Mouse (Mus musculus) myocyte (in vitro differentiated cells): ENCODE results near the gene Insr. TPM values are rescaled to one million over a fixed set of nuclear protein-coding genes. Genes with fewer than 3 reads are reported as not detected.

Source experiments
- H3K27me3 ChIP-seq: one replicate; pipeline ENCODE4 v1.6.1; 2011; ENCODE audit not compliant: control insufficient read depth, insufficient read depth, insufficient read length
- H3K36me3 ChIP-seq: one replicate; pipeline ENCODE4 v1.6.1; 2011; ENCODE audit not compliant: control insufficient read depth, insufficient read depth
- H3K4me2 ChIP-seq: one replicate; pipeline ENCODE4 v1.6.1; 2011; ENCODE audit warnings: low read depth, control low read depth
- H3K4me3 ChIP-seq: one replicate; pipeline ENCODE4 v1.5.1; 2011; ENCODE audit warnings: mild to moderate bottlenecking, control low read depth, moderate library complexity
- H3K79me2 ChIP-seq: one replicate; pipeline ENCODE4 v1.6.1; 2011; ENCODE audit not compliant: control insufficient read depth, insufficient read depth
- H3ac ChIP-seq: one replicate; pipeline ENCODE4 v1.6.1; 2011; ENCODE audit not compliant: control insufficient read depth, insufficient read length
- CEBPB ChIP-seq: IDR thresholded peaks from 2 replicates; pipeline ENCODE4 v1.6.1; 2011; ENCODE audit warnings: mild to moderate bottlenecking, moderate library complexity; ENCODE audit not compliant: poor library complexity, insufficient read depth, severe bottlenecking
- E2F4 ChIP-seq: IDR thresholded peaks from one replicate; pipeline ENCODE4 v1.6.1; 2011; ENCODE audit warnings: mild to moderate bottlenecking, control low read depth, moderate library complexity; ENCODE audit not compliant: insufficient read depth
- MAX ChIP-seq: IDR thresholded peaks from one replicate; pipeline ENCODE4 v1.6.1; 2011; ENCODE audit warnings: low read depth, mild to moderate bottlenecking, control low read depth
- MYOD1 ChIP-seq, 3 experiments: IDR thresholded peaks; one replicate each; pipeline ENCODE4 v1.6.1; 2011; ENCODE audit warnings: control low read depth in 2 of 3, low read depth in 2 of 3, mild to moderate bottlenecking in 2 of 3, moderate library complexity in 1 of 3; ENCODE audit not compliant: insufficient read length in 2 of 3, control insufficient read depth in 1 of 3
- MYOG ChIP-seq, 3 experiments: IDR thresholded peaks; one replicate each; pipeline ENCODE4 v1.6.1; 2011; ENCODE audit warnings: control low read depth in 2 of 3, low read depth in 2 of 3, mild to moderate bottlenecking in 2 of 3; ENCODE audit not compliant: insufficient read length in 2 of 3, control insufficient read depth in 1 of 3, insufficient read depth in 1 of 3
- POLR2A ChIP-seq: IDR thresholded peaks from one replicate; pipeline ENCODE4 v1.6.1; 2011; ENCODE audit warnings: low read depth, mild to moderate bottlenecking, control low read depth, moderate library complexity; ENCODE audit not compliant: insufficient read length
- POLR2AphosphoS2 ChIP-seq: IDR thresholded peaks from one replicate; pipeline ENCODE4 v1.6.1; 2011; ENCODE audit warnings: low read depth, control low read depth; ENCODE audit not compliant: insufficient read length
- REST ChIP-seq: IDR thresholded peaks from one replicate; pipeline ENCODE4 v1.6.1; 2011; ENCODE audit warnings: mild to moderate bottlenecking, control low read depth, moderate library complexity; ENCODE audit not compliant: insufficient read depth, insufficient read length
- SRF ChIP-seq: IDR thresholded peaks from one replicate; pipeline ENCODE4 v1.6.1; 2011; ENCODE audit warnings: low read depth; ENCODE audit not compliant: control insufficient read depth, insufficient read length
- TCF12 ChIP-seq: IDR thresholded peaks from one replicate; pipeline ENCODE4 v1.6.1; 2011; ENCODE audit warnings: mild to moderate bottlenecking, control low read depth; ENCODE audit not compliant: poor library complexity, insufficient read depth, severe bottlenecking
- TCF3 ChIP-seq: IDR thresholded peaks from one replicate; pipeline ENCODE4 v1.6.1; 2011; ENCODE audit warnings: low read depth, control low read depth; ENCODE audit not compliant: insufficient read length
- USF1 ChIP-seq: IDR thresholded peaks from one replicate; pipeline ENCODE4 v1.6.1; 2011; ENCODE audit warnings: low read depth, mild to moderate bottlenecking, control low read depth, moderate library complexity
- polyA plus RNA-seq: library from polyadenylated mRNA; unstranded; fragments of >200 nt; fragmentation: generic; extraction: Trizol; gene quantifications from one replicate; pipeline ENCODE4 v1.2.1, GENCODE M21; 2012; ENCODE audit warnings: missing spikeins

Insr gene
- polyA plus RNA-seq, 1 experiment: 4.6 TPM

DNA sequence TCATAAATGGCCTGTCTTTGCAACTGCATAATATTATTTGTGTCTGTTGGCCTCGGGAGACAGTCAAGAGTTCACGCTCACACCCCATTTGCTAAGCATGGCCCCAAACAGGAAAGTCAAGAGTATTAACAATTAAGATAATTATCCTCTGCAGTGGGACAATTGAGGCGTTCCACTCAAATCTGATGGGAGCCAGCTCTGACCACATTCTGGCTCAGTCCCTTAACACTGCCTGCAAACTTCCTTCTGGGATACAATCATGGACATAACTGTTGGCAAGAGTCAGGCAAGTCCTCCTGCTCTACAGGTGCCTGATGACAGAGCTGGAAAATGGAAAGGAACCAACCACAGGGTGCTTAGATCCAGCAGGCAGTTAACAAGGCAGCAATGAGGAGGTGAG, 43.1 kb downstream of the Insr start:
- no peaks in the 10 kb centered on the region for H3K79me2 ChIP-seq
- H3K27me3 ChIP-seq: no peaks in the 10 kb centered on the region
- H3ac ChIP-seq: no peak overlapping the region
- H3K36me3 ChIP-seq: no peaks in the 10 kb centered on the region
- H3K4me3 ChIP-seq: no peak overlapping the region
- TF ChIP-seq POLR2A: no peak
- no peak for TF ChIP-seq POLR2AphosphoS2
- no peak for TF ChIP-seq TCF3
- no peak for TF ChIP-seq MYOD1 (IDR thresholded peaks at IDR 0.05; ENCODE audit: control insufficient read depth in 1 of 3, insufficient read length in 2 of 3, low read depth in 2 of 3)
- TF ChIP-seq E2F4: no peak
- no peak for TF ChIP-seq SRF
- no peak for TF ChIP-seq MYOG (IDR thresholded peaks at IDR 0.05; ENCODE audit: control insufficient read depth in 1 of 3, insufficient read depth in 1 of 3, insufficient read length in 2 of 3, low read depth in 2 of 3)
- TF ChIP-seq REST: no peak
- no peak for TF ChIP-seq CEBPB
- no peak for TF ChIP-seq USF1
- no peak for TF ChIP-seq MAX
- TF ChIP-seq TCF12: no peak
- no peak overlapping the region for H3K4me2 ChIP-seq

DNA sequence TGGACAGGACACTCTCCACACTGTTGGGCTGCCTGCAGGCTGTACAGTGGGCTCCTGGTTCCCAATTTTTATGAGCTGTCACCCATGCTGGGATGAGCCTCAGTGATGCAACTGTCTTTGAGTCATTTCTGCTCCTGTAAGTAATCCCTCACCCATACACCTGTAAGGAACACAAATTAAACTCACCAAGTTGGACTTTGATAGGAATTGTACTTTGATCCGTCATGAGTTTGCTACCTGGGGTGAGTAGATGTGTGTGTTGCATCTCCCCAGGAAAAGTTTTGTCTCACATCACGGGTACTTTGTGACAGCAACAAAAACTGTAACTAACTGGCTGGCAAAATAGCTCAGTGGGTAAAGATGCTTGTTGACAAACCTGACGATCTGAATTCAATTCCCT, 44.8 kb downstream of the Insr start:
- Histone ChIP-seq H3K79me2 (no peaks in the 10 kb centered on the region), H3K4me2 (no peak overlapping the region), H3ac (no peak overlapping the region), H3K4me3 (no peak overlapping the region), H3K27me3 (no peaks in the 10 kb centered on the region), H3K36me3 (no peaks in the 10 kb centered on the region)
- TF ChIP-seq MYOD1 (IDR thresholded peaks at IDR 0.05; ENCODE audit: control insufficient read depth in 1 of 3, insufficient read length in 2 of 3, low read depth in 2 of 3) (no peak), POLR2A (no peak), REST (no peak), POLR2AphosphoS2 (no peak), TCF3 (no peak), CEBPB (no peak), MAX (no peak), USF1 (no peak), TCF12 (no peak), MYOG (IDR thresholded peaks at IDR 0.05; ENCODE audit: control insufficient read depth in 1 of 3, insufficient read depth in 1 of 3, insufficient read length in 2 of 3, low read depth in 2 of 3) (no peak), SRF (no peak), E2F4 (no peak)

DNA sequence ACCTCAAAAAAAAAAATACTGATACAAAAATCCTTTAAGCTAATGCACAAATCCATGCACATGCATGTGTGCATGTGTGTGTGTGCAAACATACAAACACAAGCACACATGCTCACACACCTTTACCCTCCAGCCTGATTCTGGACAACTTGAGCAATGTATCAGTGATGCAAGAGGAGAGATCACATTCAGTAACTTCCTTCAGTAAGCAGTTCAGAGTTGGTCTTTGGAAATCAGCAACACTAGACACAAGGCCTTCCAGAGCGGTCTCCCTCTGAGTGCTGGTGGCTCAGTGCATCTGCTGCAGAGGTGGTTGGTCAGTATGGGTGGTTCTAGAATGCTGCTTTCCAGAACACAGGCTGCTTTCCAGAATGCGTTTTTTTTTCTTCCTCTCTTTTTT, 46.8 kb downstream of the Insr start:
- no peak overlapping the region for H3K4me3 ChIP-seq
- H3K27me3 ChIP-seq: no peaks in the 10 kb centered on the region
- no peak overlapping the region for H3ac ChIP-seq
- H3K79me2 ChIP-seq: no peaks in the 10 kb centered on the region
- no peak for TF ChIP-seq MAX
- TF ChIP-seq POLR2A: no peak
- TF ChIP-seq MYOD1 (IDR thresholded peaks at IDR 0.05; ENCODE audit: control insufficient read depth in 1 of 3, insufficient read length in 2 of 3, low read depth in 2 of 3): no peak
- no peak for TF ChIP-seq E2F4
- TF ChIP-seq REST: no peak
- TF ChIP-seq TCF3: no peak
- TF ChIP-seq POLR2AphosphoS2: no peak
- no peak for TF ChIP-seq CEBPB
- TF ChIP-seq USF1: no peak
- no peak for TF ChIP-seq TCF12
- TF ChIP-seq MYOG (IDR thresholded peaks at IDR 0.05; ENCODE audit: control insufficient read depth in 1 of 3, insufficient read depth in 1 of 3, insufficient read length in 2 of 3, low read depth in 2 of 3): no peak
- TF ChIP-seq SRF: no peak
- H3K4me2 ChIP-seq: no peak overlapping the region
- no peaks in the 10 kb centered on the region for H3K36me3 ChIP-seq

DNA sequence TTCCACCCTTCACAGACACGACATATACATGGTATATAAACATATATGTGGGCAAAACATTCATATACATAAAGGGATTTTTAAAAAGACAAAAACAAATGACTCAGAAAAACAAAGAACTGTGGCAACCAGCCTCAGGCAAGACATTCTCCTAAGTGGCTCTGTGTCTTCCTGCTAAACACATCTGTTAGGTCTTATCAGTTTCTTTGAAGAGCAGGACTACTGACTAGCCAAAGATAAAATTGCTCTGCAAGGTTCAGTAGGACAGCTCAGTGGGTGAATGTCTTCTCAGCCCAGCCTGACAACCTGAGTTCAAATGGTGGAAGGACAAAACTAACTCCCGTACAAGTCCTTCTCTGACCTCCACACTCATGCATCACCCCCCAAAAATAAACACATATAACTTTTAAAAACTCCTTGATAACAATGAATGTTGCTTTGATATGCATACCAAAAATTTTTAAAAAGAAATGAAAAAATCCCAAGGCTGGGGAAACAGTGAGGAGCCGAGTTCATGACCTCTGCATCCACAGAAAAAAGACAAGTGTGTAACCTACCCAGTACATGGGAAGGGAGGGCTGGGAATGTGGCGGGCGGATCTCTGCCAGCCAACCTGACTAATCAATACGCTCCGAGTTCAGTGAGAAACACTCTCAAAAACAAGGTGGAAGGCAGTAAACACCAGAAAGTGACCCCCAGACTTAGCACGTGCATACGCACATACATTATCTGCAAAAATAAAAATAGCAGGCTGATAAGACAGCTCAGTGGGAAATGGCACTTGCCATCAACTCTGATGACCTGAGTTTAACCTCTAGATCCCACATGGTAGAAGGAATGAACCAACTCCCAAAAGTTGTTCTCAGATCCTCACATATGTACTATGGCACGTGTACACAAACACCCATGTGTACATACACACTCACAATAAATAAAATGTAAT, 49.0 kb downstream of the Insr start:
- no peak overlapping the region for H3K4me3 ChIP-seq
- no peak overlapping the region for H3ac ChIP-seq
- no peaks in the 10 kb centered on the region for H3K27me3 ChIP-seq
- H3K4me2 ChIP-seq: no peak overlapping the region
- TF ChIP-seq CEBPB: no peak
- no peak for TF ChIP-seq MYOG (IDR thresholded peaks at IDR 0.05; ENCODE audit: control insufficient read depth in 1 of 3, insufficient read depth in 1 of 3, insufficient read length in 2 of 3, low read depth in 2 of 3)
- no peaks in the 10 kb centered on the region for H3K36me3 ChIP-seq
- no peaks in the 10 kb centered on the region for H3K79me2 ChIP-seq

DNA sequence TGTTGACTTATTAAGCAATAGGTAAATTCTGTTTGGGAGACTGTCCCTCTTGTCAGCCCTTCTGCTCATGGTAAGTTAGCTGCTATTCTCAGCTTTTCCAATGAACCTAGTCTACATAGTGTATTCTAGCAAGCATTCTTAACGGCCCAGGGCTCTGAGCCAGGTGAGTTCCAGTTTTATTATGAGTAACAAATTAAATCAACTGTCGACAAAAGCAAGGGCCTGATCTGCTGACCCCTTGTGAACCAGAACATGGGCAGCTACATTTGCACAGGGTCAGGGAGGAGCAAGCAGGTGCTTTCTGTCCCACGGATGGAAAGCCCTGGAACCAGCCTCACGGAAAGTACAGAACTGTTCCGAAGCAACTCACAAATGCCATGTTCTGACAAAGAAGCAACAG, 52.0 kb downstream of the Insr start:
- H3ac ChIP-seq: no peak overlapping the region
- no peak overlapping the region for H3K4me3 ChIP-seq
- TF ChIP-seq TCF12 (no peak), CEBPB (no peak), USF1 (no peak), SRF (no peak), TCF3 (no peak), REST (no peak), MYOD1 (IDR thresholded peaks at IDR 0.05; ENCODE audit: control insufficient read depth in 1 of 3, insufficient read length in 2 of 3, low read depth in 2 of 3) (no peak), E2F4 (no peak), POLR2A (no peak), MYOG (IDR thresholded peaks at IDR 0.05; ENCODE audit: control insufficient read depth in 1 of 3, insufficient read depth in 1 of 3, insufficient read length in 2 of 3, low read depth in 2 of 3) (no peak), MAX (no peak), POLR2AphosphoS2 (no peak)

More for the DNA sequence above, 52.0 kb downstream of the Insr start:
- Histone ChIP-seq H3K79me2 (no peaks in the 10 kb centered on the region), H3K4me2 (no peak overlapping the region), H3K36me3 (no peaks in the 10 kb centered on the region), H3K27me3 (no peaks in the 10 kb centered on the region)
